Mouse (Mus musculus) right cerebral cortex, postnatal 10 days (tissue): ENCODE measurements around the gene Pycr2.
"Not testable (repeated sequence)": the region's sequence is repeated elsewhere in the genome, so short reads cannot be mapped to it uniquely, and the experiment has no call there.

ENCODE experiments used
- DNase-seq, 2 experiments: peaks; one replicate each; pipeline ENCODE4 v3.0.0; 2021; ENCODE audit warnings: low spot score in 2 of 2

Gene Pycr2

GRCm38 (mm10) chr1:180905307-180905706 is 1.2 kb downstream of the Pycr2 start:
- DNase-seq: no peak

DNA sequence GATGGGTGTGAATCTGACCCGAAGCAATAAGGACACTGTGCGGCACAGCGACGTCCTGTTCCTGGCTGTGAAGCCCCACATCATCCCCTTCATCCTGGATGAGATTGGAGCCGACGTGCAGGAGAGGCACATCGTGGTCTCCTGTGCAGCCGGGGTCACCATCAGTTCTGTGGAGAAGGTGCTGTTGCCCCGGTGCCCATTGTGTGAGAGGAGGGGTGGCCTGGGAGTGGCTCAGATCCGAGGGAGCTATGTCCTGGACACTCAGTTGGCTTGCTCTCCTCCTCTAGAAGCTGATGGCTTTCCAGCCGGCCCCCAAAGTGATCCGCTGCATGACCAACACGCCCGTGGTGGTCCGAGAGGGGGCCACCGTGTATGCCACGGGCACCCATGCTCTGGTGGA is 1.8 kb downstream of the Pycr2 start:
- DNase-seq: no peak

GRCm38 (mm10) chr1:180906461-180907147 is 2.5 kb downstream of the Pycr2 start:
- DNase-seq: no peak

- no peak for DNase-seq
Measured at GRCm38 (mm10) chr1:180911138-180911537, 7.0 kb downstream of the Pycr2 start.

DNA sequence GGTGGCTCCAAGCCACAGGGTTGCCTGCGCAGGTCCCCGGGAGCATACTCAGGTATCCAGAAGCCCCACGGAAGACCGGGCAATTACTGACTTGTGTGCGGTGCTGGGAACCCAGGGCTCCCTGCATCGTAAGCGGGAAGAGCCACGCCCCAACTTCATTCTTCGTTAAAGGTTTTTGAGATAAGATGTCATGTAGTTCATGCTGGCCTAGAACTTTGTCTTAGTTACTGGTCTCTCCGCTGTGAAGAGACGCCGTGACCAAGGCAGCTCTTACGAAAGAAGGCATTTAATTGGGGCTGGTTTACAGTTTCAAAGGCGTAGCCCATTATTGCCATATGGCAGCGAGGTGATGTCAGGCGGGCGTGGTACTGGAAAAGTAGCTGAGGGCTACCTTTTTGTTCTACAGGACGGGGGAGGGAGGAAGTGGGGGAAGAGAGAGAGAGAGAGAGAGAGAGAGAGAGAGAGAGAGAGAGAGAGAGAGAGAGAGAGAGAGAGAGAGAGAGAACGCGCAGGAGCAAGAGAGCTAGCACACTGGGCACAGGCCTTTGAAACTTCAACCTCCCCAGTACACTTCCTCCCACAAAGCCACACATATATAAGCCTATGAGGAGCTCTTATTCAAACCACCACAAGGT is 7.7 kb downstream of the Pycr2 start:
- DNase-seq: no peak

- DNase-seq: no peak
Measured at GRCm38 (mm10) chr1:180912792-180913191, 8.7 kb downstream of the Pycr2 start.

- no peak for DNase-seq
Measured at GRCm38 (mm10) chr1:180913797-180914196, 9.7 kb downstream of the Pycr2 start.

DNA sequence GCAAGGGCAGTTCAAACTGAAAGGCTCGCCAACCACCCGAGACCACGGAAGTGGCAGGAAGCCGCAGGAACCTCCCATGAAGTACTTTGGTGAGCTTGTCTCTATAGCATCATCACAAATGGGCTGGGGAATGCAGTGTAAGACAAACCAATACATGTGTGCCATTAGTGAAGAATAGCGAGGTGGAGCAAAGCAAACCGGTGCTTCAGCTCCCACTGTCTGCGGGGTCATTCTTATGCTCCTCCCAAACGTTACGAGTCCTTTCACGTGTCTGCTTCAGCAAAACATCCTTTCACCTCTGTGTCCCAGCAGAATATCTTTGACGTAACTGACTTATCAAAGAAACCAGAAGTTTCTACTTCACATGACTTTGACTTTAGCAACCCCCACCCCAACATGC is 12.3 kb downstream of the Pycr2 start:
- DNase-seq: no peak

DNA sequence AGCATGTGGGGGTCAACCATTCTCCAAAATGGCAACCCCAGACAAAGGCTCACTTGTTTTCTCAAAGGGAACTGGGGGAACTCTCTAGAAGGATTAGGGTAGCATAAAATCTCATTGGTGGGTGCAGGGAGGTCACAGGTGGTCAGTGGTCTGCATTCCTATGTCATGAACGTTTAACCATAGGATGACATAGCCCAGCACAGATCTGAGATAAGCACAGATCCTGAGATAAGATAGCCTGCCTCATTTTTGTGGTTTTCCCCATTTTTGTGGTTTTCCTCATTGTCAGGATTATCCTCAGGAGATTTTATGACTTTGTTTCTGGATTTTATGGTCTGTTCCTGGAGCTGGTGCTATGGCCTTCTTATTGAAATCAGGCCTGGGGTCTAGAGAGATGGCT is 13.0 kb downstream of the Pycr2 start:
- DNase-seq: no peak

DNA sequence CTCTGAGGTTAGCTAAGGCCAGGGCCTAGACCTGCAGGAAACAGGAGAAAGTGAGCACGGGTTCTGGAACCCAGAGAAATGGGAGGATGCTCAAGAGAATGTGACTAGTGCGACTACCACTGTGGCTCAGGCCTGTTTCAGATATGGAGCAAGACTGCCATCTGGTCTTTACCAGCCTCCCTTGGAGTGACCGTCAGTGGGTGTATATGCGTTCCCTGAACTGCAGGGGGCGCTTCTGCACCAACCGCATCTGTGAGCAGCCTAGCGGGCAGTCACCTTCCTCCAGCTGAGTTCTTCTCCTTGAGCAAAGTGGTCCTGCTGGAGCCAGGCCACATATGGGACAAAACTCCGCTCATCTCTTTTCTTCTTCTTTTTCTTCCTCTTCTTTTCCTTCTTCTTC is 15.6 kb downstream of the Pycr2 start:
- DNase-seq: no peak

GRCm38 (mm10) chr1:180922273-180923048 is 18.4 kb downstream of the Pycr2 start:
- DNase-seq: no peak

GRCm38 (mm10) chr1:180924737-180925136 is 20.6 kb downstream of the Pycr2 start:
- no peak for DNase-seq

- DNase-seq: no peak
Measured at GRCm38 (mm10) chr1:180926286-180926685, 22.2 kb downstream of the Pycr2 start.

GRCm38 (mm10) chr1:180929599-180929998 is 25.5 kb downstream of the Pycr2 start:
- no peak for DNase-seq

GRCm38 (mm10) chr1:180931106-180931505 is 27.0 kb downstream of the Pycr2 start:
- DNase-seq: no peak

GRCm38 (mm10) chr1:180933659-180934058 is 29.6 kb downstream of the Pycr2 start:
- DNase-seq: no peak

DNA sequence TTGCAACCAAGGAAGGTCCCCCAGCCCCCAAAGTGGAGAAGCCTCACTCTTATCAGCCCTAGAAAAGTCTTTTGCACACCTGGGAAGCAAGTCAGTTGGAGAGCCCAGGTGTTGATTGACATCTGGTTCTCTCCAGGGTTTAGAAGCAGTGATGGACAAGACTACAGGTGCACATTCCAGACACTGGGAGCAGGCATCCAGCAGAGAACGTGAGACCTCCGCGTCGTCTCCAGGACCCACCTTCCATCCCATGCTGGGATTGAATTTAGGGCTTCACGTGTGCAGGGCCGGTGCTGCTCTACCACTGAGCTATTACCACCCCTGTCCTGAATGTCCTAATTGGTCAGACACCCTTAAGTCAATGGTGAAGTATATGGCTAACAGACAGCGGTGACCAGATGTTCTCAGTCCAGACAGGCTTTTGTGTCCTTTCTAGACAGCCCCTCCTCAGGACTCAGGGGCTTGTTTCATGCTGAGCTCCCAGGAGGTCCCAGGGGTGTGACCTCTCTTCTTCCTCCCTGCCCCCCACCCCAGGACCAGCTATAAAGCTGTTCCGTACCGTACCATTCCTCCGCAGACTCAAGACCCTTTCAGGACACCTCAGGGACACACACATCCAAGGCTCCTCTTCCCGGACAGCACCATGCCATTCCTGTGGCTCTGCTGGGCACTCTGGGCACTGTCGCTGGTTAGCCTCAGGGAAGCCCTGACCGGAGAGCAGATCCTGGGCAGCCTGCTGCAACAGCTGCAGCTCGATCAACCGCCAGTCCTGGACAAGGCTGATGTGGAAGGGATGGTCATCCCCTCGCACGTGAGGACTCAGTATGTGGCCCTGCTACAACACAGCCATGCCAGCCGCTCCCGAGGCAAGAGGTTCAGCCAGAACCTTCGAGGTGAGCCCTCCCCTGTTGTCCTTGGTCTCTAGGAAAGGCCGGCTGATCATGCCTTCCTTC is 30.6 kb downstream of the Pycr2 start, which contains the start of gene Lefty1:
TSS of gene Lefty1 (plus strand) at position 556 of the 953 bp plus-strand sequence.
- DNase-seq: no peak

GRCm38 (mm10) chr1:180936610-180937398 is 32.7 kb downstream of the Pycr2 start:
- peak; percentile 40 to 46 for DNase-seq

DNA sequence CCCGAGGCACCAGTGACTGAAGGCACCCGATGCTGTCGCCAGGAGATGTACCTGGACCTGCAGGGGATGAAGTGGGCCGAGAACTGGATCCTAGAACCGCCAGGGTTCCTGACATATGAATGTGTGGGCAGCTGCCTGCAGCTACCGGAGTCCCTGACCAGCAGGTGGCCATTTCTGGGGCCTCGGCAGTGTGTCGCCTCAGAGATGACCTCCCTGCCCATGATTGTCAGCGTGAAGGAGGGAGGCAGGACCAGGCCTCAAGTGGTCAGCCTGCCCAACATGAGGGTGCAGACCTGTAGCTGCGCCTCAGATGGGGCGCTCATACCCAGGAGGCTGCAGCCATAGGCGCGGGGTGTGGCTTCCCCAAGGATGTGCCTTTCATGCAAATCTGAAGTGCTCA is 33.5 kb downstream of the Pycr2 start:
- DNase-seq: not testable (repeated sequence)

- not testable (repeated sequence) for DNase-seq
Measured at GRCm38 (mm10) chr1:180938781-180939180, 34.7 kb downstream of the Pycr2 start.
